Mouse (Mus musculus): ENCODE data around the gene Chml.

The Chml gene

DNA sequence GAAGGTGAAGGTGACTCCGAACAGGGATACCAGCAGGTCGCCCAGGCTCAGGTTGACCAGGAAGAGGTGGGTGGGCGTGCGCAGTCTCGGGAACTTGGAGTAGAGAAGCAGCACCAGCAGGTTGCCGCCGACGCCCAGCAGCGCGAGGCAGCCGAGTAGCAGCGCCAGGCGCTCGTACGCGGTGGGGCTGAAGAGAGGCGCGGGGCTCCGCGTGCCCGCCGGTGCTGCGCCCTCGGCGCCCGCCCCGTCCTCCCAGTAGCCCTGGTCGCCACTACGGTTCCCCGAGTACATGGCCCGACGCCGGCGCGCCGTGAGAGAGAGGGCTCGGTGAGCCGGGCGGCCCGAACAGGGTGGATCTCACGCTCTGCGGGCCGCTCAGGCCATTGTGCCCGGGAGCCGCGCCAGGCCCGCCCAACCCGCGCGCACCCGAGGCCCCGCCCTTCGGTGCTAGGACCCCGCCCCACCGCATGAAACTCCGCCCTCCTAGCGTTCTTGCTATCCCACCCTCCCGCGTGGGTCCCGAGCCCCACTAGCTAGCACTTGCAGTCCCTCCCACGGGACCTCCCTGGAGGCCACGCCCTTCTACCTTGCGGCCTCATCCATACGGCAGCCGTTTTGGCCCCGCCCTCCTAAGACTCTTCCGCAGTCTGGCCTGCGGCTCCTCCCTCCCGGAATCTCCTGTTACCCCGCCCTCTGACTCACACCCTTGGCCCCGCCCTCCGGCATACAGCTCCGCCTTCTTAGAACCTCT lies at the start of gene Chml, which contains the start of gene Opn3:
Gene Chml, minus strand, starts transcription at position 656 of the 751 bp plus-strand sequence.
Gene Opn3, minus strand, starts transcription at position 531 of the 751 bp plus-strand sequence.
- DNase-seq, result peak; percentile 99

DNA sequence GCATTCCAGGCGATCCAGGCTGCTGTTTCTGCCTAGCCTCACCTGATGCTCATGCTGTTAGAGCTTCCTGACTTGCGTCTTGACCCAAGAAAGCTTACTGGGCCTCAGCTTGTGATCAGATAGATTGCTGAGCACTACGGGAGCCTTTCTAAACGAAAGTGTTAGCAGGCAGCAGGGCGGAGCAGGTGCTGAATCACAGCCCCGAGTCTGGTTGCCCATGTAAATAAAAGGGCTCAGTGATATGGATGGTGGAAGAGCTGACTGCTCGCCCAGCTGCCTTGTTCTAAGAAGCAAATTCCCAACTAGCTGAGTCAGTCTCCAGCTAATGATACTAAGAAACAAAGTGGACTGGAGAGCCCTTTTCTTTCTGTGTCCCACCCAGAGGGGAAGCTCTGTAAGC lies 33.1 kb upstream of the Chml start:
- no peak for DNase-seq

GRCm38 (mm10) chr1:175716832-175717231 lies 24.1 kb upstream of the Chml start:
- DNase-seq, result no peak

DNA sequence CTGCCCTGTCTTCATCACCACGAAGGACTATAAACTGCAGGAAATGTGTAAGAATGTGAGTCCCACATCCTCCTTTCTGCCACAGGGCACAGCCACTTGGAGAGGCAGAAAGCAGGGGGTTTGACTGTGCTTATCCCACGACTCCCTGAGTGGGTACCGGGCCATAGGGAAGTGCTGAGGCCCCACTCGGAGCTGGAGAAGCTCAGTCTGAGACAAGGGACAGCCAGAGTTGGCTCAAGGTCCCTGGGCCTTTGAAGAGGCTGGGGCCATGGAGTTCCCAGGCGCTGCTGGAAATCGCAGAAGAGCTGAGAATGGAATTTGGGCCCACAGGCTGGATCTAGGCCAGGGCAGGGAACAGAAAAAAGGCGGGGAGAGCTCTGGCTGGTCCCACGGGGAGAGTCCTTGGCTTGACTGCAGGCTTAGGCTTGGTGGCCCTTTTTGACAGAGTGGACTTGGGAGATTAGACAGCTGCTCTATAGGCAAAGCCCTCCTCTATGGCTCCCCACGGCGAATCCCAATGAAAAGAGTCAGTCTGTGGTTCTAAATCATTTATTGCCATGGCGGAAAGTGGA lies 19.7 kb upstream of the Chml start:
- no peak for DNase-seq

GRCm38 (mm10) chr1:175708013-175708412 lies 15.3 kb upstream of the Chml start:
- no peak for DNase-seq

- no peak for DNase-seq
Measured at GRCm38 (mm10) chr1:175707599-175707998, 14.9 kb upstream of the Chml start.

GRCm38 (mm10) chr1:175701145-175701544 lies 8.4 kb upstream of the Chml start:
- DNase-seq, result no peak

GRCm38 (mm10) chr1:175699796-175700195 lies 7.1 kb upstream of the Chml start:
- no peak for DNase-seq

DNA sequence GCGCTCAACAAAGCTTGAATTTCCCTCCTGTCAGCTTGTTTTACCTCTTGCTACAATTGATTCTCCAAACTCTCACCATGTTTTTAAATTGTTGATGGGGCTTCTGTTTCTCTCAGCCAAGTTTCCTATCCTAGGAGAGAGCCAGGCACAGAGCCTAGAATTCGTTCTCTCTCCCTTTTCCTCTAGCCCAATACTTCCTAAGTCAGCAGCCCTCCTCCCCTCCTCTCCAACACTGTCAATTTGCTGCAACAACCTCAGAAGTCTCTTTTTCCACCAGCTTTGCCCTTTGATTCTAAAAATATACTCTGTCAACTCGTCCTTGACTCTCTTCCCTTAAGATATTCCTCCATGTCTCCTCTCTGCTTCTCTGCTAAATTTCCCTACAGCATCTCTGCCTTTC lies 6.7 kb upstream of the Chml start:
- no peak for DNase-seq

- DNase-seq, result no peak
Measured at GRCm38 (mm10) chr1:175698293-175698692, 5.6 kb upstream of the Chml start, which contains the start of gene Wdr64. Gene Wdr64 (plus strand): TSS chr1:175698593.

DNA sequence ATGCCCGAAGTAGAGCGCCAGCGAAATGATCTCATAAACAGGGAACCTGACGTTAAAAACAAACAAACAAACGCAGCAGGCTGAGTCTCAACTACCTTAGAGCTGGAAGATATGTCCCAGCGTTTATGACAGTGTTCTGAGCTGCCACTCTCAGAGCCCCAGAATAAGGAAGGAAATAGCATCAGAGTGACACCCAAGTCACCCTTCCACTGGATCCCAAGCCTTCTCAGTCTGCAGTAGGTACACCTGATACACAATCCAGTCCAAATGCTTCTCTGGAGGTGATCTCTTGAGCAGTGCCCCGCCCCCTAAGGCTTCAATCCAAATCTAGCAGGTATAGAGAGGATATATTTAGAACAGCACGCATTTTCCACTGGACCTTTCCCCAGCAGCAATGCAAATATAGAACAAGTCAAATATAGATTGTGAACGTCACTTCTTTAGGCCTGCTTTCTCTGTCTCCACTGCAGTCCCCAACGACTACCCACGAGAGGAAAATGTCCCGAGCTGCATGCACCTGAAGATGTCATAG lies 794 bp upstream of the Chml start:
- peak; percentile 11 for DNase-seq

DNA sequence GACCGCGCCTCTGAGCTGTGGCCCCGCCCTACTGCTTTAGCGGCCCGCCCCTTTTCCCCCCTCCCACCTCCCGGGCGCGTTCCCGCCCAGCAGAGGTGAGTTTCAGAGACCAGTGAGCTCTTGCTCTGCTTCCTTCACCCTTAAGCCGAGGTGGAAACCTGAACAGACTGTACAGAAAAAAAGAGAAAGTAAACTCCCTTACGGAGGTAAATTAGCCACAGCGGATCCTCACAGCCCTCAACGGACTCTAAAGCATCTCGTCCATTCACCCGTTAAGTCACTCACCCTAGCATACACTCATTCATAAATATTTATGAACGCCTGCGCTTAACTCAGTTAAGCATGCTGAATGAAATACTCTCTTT lies 278 bp upstream of the Chml start:
- DNase-seq, result no peak

- DNase-seq, result no peak
Measured at GRCm38 (mm10) chr1:175691686-175692245, 935 bp downstream of the Chml start.

- DNase-seq, result no peak
Measured at GRCm38 (mm10) chr1:175680995-175681394, 11.7 kb downstream of the Chml start.

GRCm38 (mm10) chr1:175677459-175677858 lies 15.2 kb downstream of the Chml start:
- no peak for DNase-seq

DNA sequence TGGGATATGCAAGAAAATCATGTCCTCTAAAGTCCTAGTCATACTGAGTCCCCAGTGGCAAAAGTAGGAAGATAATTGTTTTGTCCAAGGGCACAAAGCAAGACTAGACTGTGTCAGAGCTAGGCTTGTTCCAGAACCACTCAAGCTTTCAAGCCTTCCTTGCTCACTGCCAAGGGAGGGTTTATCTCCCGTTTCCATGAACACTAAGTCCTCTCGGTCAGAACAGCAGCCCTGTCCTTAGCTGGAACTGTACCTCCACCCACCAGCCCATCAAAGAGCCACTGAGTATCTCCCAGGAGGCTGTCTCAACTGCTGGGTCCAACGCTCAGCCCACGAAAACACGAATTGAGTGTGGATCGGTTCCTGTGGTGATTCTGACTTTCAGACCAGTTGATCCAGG lies 17.6 kb downstream of the Chml start:
- DNase-seq, result no peak

- DNase-seq, result no peak
Measured at GRCm38 (mm10) chr1:175673563-175674325, 19.0 kb downstream of the Chml start.

DNA sequence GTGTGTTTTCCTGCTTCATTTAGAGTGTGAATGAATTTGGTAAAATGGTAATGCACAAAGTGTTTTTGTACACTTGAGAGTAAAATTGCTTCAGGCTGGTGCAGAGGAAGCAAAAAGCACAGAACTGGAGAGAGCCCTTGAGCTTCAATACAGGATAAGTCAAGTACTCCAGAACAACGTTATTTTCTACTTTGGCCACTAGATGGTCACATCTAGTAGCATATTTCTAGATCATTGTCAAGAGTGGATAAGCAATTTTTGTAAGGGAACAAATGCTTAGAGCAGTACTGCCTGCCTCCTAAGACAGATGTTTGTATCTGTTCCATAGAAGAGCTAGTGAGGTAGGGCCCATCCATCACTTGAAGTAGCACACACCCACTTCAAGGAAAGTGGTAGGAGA lies 21.1 kb downstream of the Chml start:
- DNase-seq, result no peak

- no peak for DNase-seq
Measured at GRCm38 (mm10) chr1:175670042-175670441, 22.7 kb downstream of the Chml start.

DNA sequence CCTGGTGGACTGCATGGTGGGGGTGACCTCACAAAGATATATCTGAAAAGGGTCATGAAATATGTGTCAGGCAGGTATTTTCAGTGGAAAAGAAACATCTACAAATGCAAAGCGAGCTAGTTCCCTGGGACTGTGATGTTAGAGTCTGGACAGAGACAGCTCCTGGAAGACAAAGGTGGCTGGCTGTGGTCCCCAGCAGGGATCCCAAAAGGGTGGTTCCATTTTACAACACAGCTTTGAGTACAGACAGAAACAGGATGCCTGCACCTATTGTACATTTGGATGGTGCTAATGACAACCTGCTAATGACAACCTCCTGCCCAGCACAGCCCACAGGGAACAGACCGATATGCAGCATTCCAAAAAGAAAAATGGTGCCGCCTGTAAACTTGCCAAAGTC lies 23.2 kb downstream of the Chml start:
- no peak for DNase-seq

DNA sequence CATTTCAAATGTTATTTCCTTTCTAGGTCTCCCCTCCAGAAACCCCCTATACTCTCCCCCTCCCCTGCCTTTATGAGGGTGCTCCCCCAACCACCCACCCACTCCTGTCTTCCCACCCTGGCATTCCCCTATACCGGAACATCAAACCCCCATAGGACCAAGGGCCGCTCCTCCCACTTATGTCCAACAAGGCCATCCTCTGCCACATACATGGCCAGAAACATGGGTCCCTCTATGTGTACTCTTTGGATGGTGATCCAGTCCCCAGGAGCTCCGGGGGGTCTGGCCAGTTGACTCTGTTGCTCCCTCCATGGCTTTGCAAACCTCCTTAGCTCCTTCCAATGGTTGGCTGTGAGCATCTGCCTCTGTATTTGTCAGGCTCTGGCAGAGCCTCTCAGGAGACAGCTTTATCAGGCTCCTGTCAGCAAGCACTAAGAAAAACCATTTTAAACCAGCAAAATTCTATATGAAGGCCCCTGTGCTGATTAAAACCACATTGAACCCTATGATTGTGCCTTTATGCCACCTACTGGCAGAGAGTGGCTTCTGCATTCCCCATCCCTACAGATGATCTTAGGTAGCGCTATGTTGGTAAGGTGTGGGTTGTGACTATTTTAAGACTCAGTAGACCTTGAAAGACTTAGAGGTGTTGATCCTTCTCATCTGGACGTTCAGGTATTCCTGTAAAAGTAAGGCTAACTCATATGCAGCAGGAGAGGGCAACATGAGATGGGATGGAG lies 23.9 kb downstream of the Chml start:
- peak; percentile 14 for DNase-seq

GRCm38 (mm10) chr1:175659900-175660299 lies 32.8 kb downstream of the Chml start:
- no peak for DNase-seq

- DNase-seq, result no peak
Measured at GRCm38 (mm10) chr1:175648615-175649014, 44.1 kb downstream of the Chml start.
